Mouse (Mus musculus) gastrocnemius, postnatal 10 days (tissue): ENCODE data around the gene Nubp1. TPM values are rescaled to one million over a fixed set of nuclear protein-coding genes. Genes with fewer than 3 reads are reported as not detected.

Experiments used
- DNase-seq: peaks from one replicate; pipeline ENCODE4 v3.0.0; 2021; ENCODE audit warnings: mixed read lengths
- total RNA-seq, 2 experiments: library from RNA; stranded (reverse); gene quantifications; 2 replicates each; pipeline ENCODE4 v1.2.3; 2021

Nubp1 gene
- total RNA-seq, 2 experiments from 2014 or later: 7.8 to 8.5 TPM

- no peak for DNase-seq
Observed at GRCm38 (mm10) chr16:10467391-10468107, 55.8 kb downstream of the Nubp1 start.

- DNase-seq: no peak
Observed at GRCm38 (mm10) chr16:10468201-10468600, 56.5 kb downstream of the Nubp1 start.

- DNase-seq: no peak
Observed at GRCm38 (mm10) chr16:10471950-10472349, 60.2 kb downstream of the Nubp1 start.

Other genes starting within 250 kb of the Nubp1 start
- 1 to 10 TPM in 1 of 2 experiments, not detected in 1; 1.0 TPM for gene Rpl39l, start 241.7 kb upstream of the Nubp1 start, total RNA-seq
- not detected for gene Atf7ip2, start 219.2 kb upstream of the Nubp1 start, total RNA-seq
- gene Emp2, start 98.0 kb upstream of the Nubp1 start, total RNA-seq: 10 to 100 TPM; 12.3 to 14.4 TPM
- gene Tekt5, start 16.5 kb upstream of the Nubp1 start, total RNA-seq: under 1 TPM; 0.23 to 0.31 TPM
- gene Tvp23a, start 35.4 kb downstream of the Nubp1 start, total RNA-seq: 1 to 10 TPM; 1.2 TPM
- under 1 TPM; 0.14 to 0.21 TPM for gene Ciita, start 68.1 kb downstream of the Nubp1 start, total RNA-seq
- gene Dexi, start 131.1 kb downstream of the Nubp1 start, total RNA-seq: 10 to 100 TPM; 26.8 to 30.3 TPM
- 10 to 100 TPM; 24.5 to 25.8 TPM for gene Clec16a, start 133.4 kb downstream of the Nubp1 start, total RNA-seq